Mouse (Mus musculus): ENCODE data around the gene Mvp. TPM values are rescaled to one million over a fixed set of nuclear protein-coding genes. Genes with fewer than 3 reads are reported as not detected.

Gene Mvp
- polyA plus RNA-seq, 2 experiments, result 7.9 TPM

GRCm38 (mm10) chr7:127004122-127004875 lies 10.1 kb downstream of the Mvp start:
- no peak for TF ChIP-seq POLR2A (IDR thresholded peaks at IDR 0.05; ENCODE audit: borderline replicate concordance, extremely low read depth, insufficient read depth, insufficient read length)
- WGBS, result 80% methylated on average over 4 of the region's 4 CpGs
- no peaks in the 10 kb centered on the region for H3K36me3 ChIP-seq (ENCODE audit: control insufficient read depth, insufficient read depth, low read length)

GRCm38 (mm10) chr7:127003620-127004019 lies 10.8 kb downstream of the Mvp start:
- Histone ChIP-seq H3K27me3 (ENCODE audit: control insufficient read depth, insufficient read depth, low read length) (no peaks in the 10 kb centered on the region), H3K27ac (replicated peaks; ENCODE audit: low read depth, low read length) (no peak overlapping the region), H3K9ac (ENCODE audit: low read depth, low read length, severe bottlenecking) (no peak overlapping the region), H3K36me3 (ENCODE audit: control insufficient read depth, insufficient read depth, low read length) (no peaks in the 10 kb centered on the region), H3K4me1 (ENCODE audit: control insufficient read depth, insufficient read depth, low read length) (no peaks in the 10 kb centered on the region; the same call in 1 of the 2 replicates), H3K4me2 (replicated peaks; ENCODE audit: low read depth, low read length, severe bottlenecking) (no peak overlapping the region), H3K9me3 (ENCODE audit: control insufficient read depth, low read length) (no peaks in the 10 kb centered on the region), H3K4me3 (replicated peaks; ENCODE audit: low read length) (no peak overlapping the region)
- no peak for ATAC-seq (ENCODE audit: low FRiP score, low read depth)
- DNase-seq (ENCODE audit: low spot score), result no peak
- 91% methylated on average over 5 of the region's 5 CpGs for WGBS
- TF ChIP-seq POLR2A (IDR thresholded peaks at IDR 0.05; ENCODE audit: borderline replicate concordance, extremely low read depth, insufficient read depth, insufficient read length), result no peak

More at GRCm38 (mm10) chr7:127004122-127004875, 10.1 kb downstream of the Mvp start:
- Histone ChIP-seq H3K9me3 (ENCODE audit: control insufficient read depth, low read length) (no peaks in the 10 kb centered on the region), H3K4me2 (replicated peaks; ENCODE audit: low read depth, low read length, severe bottlenecking) (no peak overlapping the region), H3K27me3 (ENCODE audit: control insufficient read depth, insufficient read depth, low read length) (no peaks in the 10 kb centered on the region), H3K9ac (ENCODE audit: low read depth, low read length, severe bottlenecking) (no peak overlapping the region), H3K27ac (replicated peaks; ENCODE audit: low read depth, low read length) (no peak overlapping the region), H3K4me1 (ENCODE audit: control insufficient read depth, insufficient read depth, low read length) (no peaks in the 10 kb centered on the region; the same call in 1 of the 2 replicates), H3K4me3 (replicated peaks; ENCODE audit: low read length) (no peak overlapping the region)
- ATAC-seq (ENCODE audit: low FRiP score, low read depth), result no peak
- no peak for DNase-seq (ENCODE audit: low spot score)

- no peak overlapping the region for H3K27ac ChIP-seq (replicated peaks; ENCODE audit: low read depth, low read length)
Observed at GRCm38 (mm10) chr7:126999568-126999967, 14.9 kb downstream of the Mvp start.

GRCm38 (mm10) chr7:126996449-126996848 lies 18.0 kb downstream of the Mvp start:
- ATAC-seq (ENCODE audit: low FRiP score, low read depth), result no peak

More at GRCm38 (mm10) chr7:126999568-126999967, 14.9 kb downstream of the Mvp start:
- Histone ChIP-seq H3K4me1 (ENCODE audit: control insufficient read depth, insufficient read depth, low read length) (no peaks in the 10 kb centered on the region), H3K9ac (ENCODE audit: low read depth, low read length, severe bottlenecking) (no peak overlapping the region), H3K4me3 (replicated peaks; ENCODE audit: low read length) (no peak overlapping the region), H3K9me3 (ENCODE audit: control insufficient read depth, low read length) (no peaks in the 10 kb centered on the region), H3K27me3 (ENCODE audit: control insufficient read depth, insufficient read depth, low read length) (no peaks in the 10 kb centered on the region), H3K4me2 (replicated peaks; ENCODE audit: low read depth, low read length, severe bottlenecking) (no peak overlapping the region), H3K36me3 (ENCODE audit: control insufficient read depth, insufficient read depth, low read length) (no peaks in the 10 kb centered on the region)
- WGBS, result 74% methylated on average over 10 of the region's 10 CpGs
- DNase-seq (ENCODE audit: low spot score) (no peak), ATAC-seq (ENCODE audit: low FRiP score, low read depth) (no peak)
- TF ChIP-seq POLR2A (IDR thresholded peaks at IDR 0.05; ENCODE audit: borderline replicate concordance, extremely low read depth, insufficient read depth, insufficient read length), result no peak

GRCm38 (mm10) chr7:126988816-126989215 lies 25.6 kb downstream of the Mvp start:
- H3K36me3 ChIP-seq (ENCODE audit: control insufficient read depth, insufficient read depth, low read length), result no peaks in the 10 kb centered on the region
- no peak for TF ChIP-seq POLR2A (IDR thresholded peaks at IDR 0.05; ENCODE audit: borderline replicate concordance, extremely low read depth, insufficient read depth, insufficient read length)
- 62% methylated on average over 8 of the region's 8 CpGs for WGBS
- H3K4me2 ChIP-seq (replicated peaks; ENCODE audit: low read depth, low read length, severe bottlenecking), result no peak overlapping the region
- H3K4me1 ChIP-seq (ENCODE audit: control insufficient read depth, insufficient read depth, low read length), result no peaks in the 10 kb centered on the region
- no peak for DNase-seq (ENCODE audit: low spot score)
- H3K4me3 ChIP-seq (replicated peaks; ENCODE audit: low read length), result no peak overlapping the region
- no peak overlapping the region for H3K27ac ChIP-seq (replicated peaks; ENCODE audit: low read depth, low read length)
- no peaks in the 10 kb centered on the region for H3K27me3 ChIP-seq (ENCODE audit: control insufficient read depth, insufficient read depth, low read length)
- no peaks in the 10 kb centered on the region for H3K9me3 ChIP-seq (ENCODE audit: control insufficient read depth, low read length)
- no peak overlapping the region for H3K9ac ChIP-seq (ENCODE audit: low read depth, low read length, severe bottlenecking)
- no peak for ATAC-seq (ENCODE audit: low FRiP score, low read depth)

More at GRCm38 (mm10) chr7:126996449-126996848, 18.0 kb downstream of the Mvp start:
- WGBS, result 84% methylated on average over 4 of the region's 4 CpGs
- DNase-seq (ENCODE audit: low spot score), result no peak
- H3K9me3 ChIP-seq (ENCODE audit: control insufficient read depth, low read length), result no peaks in the 10 kb centered on the region
- H3K4me1 ChIP-seq (ENCODE audit: control insufficient read depth, insufficient read depth, low read length), result no peaks in the 10 kb centered on the region
- H3K4me2 ChIP-seq (replicated peaks; ENCODE audit: low read depth, low read length, severe bottlenecking), result no peak overlapping the region
- H3K36me3 ChIP-seq (ENCODE audit: control insufficient read depth, insufficient read depth, low read length), result no peaks in the 10 kb centered on the region
- TF ChIP-seq POLR2A (IDR thresholded peaks at IDR 0.05; ENCODE audit: borderline replicate concordance, extremely low read depth, insufficient read depth, insufficient read length), result no peak
- H3K27ac ChIP-seq (replicated peaks; ENCODE audit: low read depth, low read length), result no peak overlapping the region
- no peak overlapping the region for H3K4me3 ChIP-seq (replicated peaks; ENCODE audit: low read length)
- no peaks in the 10 kb centered on the region for H3K27me3 ChIP-seq (ENCODE audit: control insufficient read depth, insufficient read depth, low read length)
- no peak overlapping the region for H3K9ac ChIP-seq (ENCODE audit: low read depth, low read length, severe bottlenecking)

All from limb, embryonic 14.5 days (tissue).